Mouse (Mus musculus) bone marrow, adult 2 months (tissue): ENCODE data around the gene Nop9. TPM values are rescaled to one million over a fixed set of nuclear protein-coding genes. Genes with fewer than 3 reads are reported as not detected.
A peak's percentile ranks its signal among the peaks of the same experiment; 100 is the strongest.
"Not testable (repeated sequence)": the region's sequence is repeated elsewhere in the genome, so short reads cannot be mapped to it uniquely, and the experiment has no call there.

ENCODE experiments used
- H3K27ac ChIP-seq: fragments of 200-500 bp; 2 replicates; pipeline ENCODE4 v1.5.1; 2012; ENCODE audit warnings: low read depth, mild to moderate bottlenecking, control low read depth, inconsistent platforms, low read length; ENCODE audit not compliant: control insufficient read depth, poor library complexity, insufficient read depth
- H3K4me1 ChIP-seq: fragments of 200-500 bp; 2 replicates; pipeline ENCODE4 v1.6.1; 2011; ENCODE audit warnings: low read length; ENCODE audit not compliant: control insufficient read depth, insufficient read depth
- H3K4me3 ChIP-seq: fragments of 200-500 bp; replicated peaks from 2 replicates; pipeline ENCODE3; 2011; ENCODE audit warnings: mild to moderate bottlenecking, low read depth, low read length, control low read depth; ENCODE audit not compliant: control insufficient read depth
- CTCF ChIP-seq: fragments of 200-500 bp; IDR thresholded peaks from 2 replicates; pipeline ENCODE4 v1.5.1; 2011; ENCODE audit warnings: low read length, control low read depth; ENCODE audit not compliant: control insufficient read depth, insufficient read depth
- POLR2A ChIP-seq: fragments of 200-500 bp; IDR thresholded peaks from 2 replicates; pipeline ENCODE4 v1.6.1; 2011; ENCODE audit warnings: low read depth, mild to moderate bottlenecking, control low read depth, low read length, borderline replicate concordance; ENCODE audit not compliant: control insufficient read depth
- WGBS: fragments of 180-500 bp; shearing (Covaris S2); methylation state at CpG from one replicate; pipeline ENCODE4 v1.1.7; 2018; 5-methylcytosine and 5-hydroxymethylcytosine counted together
- polyA plus RNA-seq: library from polyadenylated mRNA; stranded (reverse); fragments of >200 nt; gene quantifications from 2 replicates; pipeline ENCODE4 v1.2.4, GENCODE M21; 2011; ENCODE audit warnings: low replicate concordance; ENCODE audit not compliant: missing spikeins, insufficient read depth, insufficient read length

Gene Nop9
- polyA plus RNA-seq, 1 experiment: 14.5 TPM

- no peak overlapping the region for H3K4me3 ChIP-seq
- H3K27ac ChIP-seq: no peak overlapping the region
- no peak for TF ChIP-seq POLR2A
- no peak for TF ChIP-seq CTCF
- WGBS: 43% methylated on average over 6 of the region's 6 CpGs
- no peaks in the 10 kb centered on the region; the same call in 1 of the 2 replicates for H3K4me1 ChIP-seq
Measured at GRCm38 (mm10) chr14:55757566-55757965, 12.1 kb downstream of the Nop9 start.

DNA sequence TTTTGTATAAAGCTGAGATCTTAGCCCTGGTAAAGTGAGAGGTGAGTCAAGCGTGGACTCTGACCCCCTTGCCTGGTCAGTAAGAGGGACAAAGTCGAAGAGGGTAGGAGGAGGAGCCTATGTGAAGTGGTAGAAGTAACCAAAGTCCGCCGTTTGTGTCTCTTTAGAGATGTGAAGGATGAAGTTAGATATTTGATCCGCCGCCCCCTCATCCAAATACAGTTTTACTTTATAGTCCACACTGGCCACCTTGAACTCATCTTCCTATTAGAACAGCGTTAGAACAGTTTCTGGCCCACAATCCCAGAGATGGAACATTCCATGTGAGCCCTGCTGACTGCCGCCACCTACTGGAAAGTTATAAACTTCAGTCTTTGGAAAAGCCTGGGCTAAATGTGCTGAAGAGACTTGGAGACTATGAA is 12.9 kb downstream of the Nop9 start, which contains the start of gene Cideb:
Gene Cideb (minus strand): TSS at position 96 of the 422 bp plus-strand sequence.
- TF ChIP-seq POLR2A: no peak
- peak; percentile 41 for TF ChIP-seq CTCF
- no peak within 1 kb of the TSS for H3K27ac ChIP-seq
- H3K4me1 ChIP-seq: no peaks in the 10 kb centered on the region; the same call in 1 of the 2 replicates
- H3K4me3 ChIP-seq: no peak within 1 kb of the TSS
- WGBS: 11% methylated on average over 8 of the region's 8 CpGs

GRCm38 (mm10) chr14:55760156-55760555 is 14.7 kb downstream of the Nop9 start:
- under 1% methylated on average over 6 of the region's 6 CpGs for WGBS
- H3K4me1 ChIP-seq, H3K27ac ChIP-seq, H3K4me3 ChIP-seq: not testable (repeated sequence)
- TF ChIP-seq CTCF: peak; percentile 75

GRCm38 (mm10) chr14:55761163-55761562 is 15.7 kb downstream of the Nop9 start, which contains the start of gene Ltb4r2:
Gene Ltb4r2 (plus strand): TSS chr14:55761428.
- H3K27ac ChIP-seq: peak within 1 kb of the TSS; percentile 69
- peaks cover 2% of the 10 kb centered on the region; the same call in 1 of the 2 replicates for H3K4me1 ChIP-seq
- WGBS: 89% methylated on average over 6 of the region's 6 CpGs
- H3K4me3 ChIP-seq: peak within 1 kb of the TSS; percentile 50
- TF ChIP-seq CTCF (no peak), POLR2A (no peak)

DNA sequence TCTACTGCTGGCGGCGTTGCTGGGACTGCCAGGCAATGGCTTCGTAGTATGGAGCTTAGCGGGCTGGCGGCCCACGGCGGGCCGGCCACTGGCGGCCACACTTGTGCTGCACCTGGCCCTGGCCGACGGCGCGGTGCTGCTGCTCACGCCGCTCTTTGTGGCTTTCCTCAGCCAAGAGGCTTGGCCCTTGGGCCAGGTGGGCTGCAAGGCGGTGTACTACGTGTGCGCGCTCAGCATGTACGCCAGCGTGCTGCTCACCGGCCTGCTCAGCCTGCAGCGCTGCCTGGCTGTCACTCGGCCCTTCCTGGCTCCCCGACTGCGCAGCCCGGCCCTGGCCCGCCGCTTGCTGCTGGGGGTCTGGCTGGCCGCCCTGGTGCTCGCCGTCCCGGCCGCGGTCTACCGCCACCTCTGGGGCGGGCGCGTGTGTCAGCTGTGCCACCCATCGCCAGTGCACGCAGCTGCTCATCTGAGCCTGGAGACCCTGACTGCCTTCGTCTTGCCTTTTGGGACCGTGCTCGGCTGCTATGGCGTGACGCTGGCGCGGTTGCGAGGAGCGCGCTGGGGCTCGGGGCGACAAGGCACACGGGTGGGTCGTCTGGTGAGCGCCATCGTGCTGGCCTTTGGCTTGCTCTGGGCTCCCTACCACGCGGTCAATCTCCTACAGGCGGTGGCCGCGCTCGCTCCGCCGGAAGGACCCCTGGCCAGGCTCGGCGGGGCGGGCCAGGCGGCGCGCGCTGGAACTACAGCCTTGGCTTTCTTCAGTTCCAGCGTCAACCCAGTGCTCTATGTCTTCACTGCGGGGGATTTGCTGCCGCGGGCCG is 16.7 kb downstream of the Nop9 start:
- WGBS: 5% methylated on average over 77 of the region's 77 CpGs
- H3K27ac ChIP-seq: peak overlapping the region; percentile 69
- TF ChIP-seq CTCF (no peak; the same call in 1 of the 2 replicates), POLR2A (peak; percentile 37; the same call in 1 of the 2 replicates)
- H3K4me3 ChIP-seq: peak overlapping the region; percentile 50
- peaks cover 2% of the 10 kb centered on the region; the same call in 1 of the 2 replicates for H3K4me1 ChIP-seq

DNA sequence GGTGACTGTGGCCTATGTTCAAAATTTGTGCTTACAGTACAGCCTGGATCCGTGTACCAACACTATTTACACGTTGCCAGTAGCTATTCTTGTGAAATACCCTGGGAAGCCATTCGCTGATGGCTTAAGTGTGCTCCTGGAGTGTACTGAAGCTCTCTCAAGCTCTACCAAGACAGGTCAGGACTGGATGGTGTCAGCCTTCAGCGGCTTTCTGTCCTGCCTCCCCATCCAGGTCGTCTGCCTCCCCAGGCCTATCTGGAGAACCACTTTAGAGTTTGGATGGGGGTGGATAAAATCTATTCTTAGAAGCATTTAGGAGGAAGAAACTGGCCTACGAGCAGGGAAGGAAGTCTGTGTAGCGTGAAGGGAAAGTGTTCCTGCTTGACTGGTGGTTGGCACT is 17.7 kb downstream of the Nop9 start:
- TF ChIP-seq POLR2A (no peak), CTCF (no peak)
- H3K27ac ChIP-seq: peak overlapping the region; percentile 69
- WGBS: 11% methylated on average over 7 of the region's 7 CpGs
- peak overlapping the region; percentile 21 for H3K4me3 ChIP-seq
- peaks cover 2% of the 10 kb centered on the region; the same call in 1 of the 2 replicates for H3K4me1 ChIP-seq

- TF ChIP-seq POLR2A: no peak
- TF ChIP-seq CTCF: no peak
- H3K4me3 ChIP-seq: peak within 1 kb of the TSS; percentile 71
- H3K4me1 ChIP-seq: peaks cover 2% of the 10 kb centered on the region; the same call in 1 of the 2 replicates
- WGBS: 8% methylated on average over 4 of the region's 4 CpGs
- H3K27ac ChIP-seq: peak within 1 kb of the TSS; percentile 88
Measured at GRCm38 (mm10) chr14:55765696-55766095, 20.2 kb downstream of the Nop9 start, which contains the start of gene Ltb4r1. Gene Ltb4r1 (plus strand): TSS chr14:55765962.
